Mouse (Mus musculus) monocyte, adult 2 months (primary cell): ENCODE data around the gene Ablim1.
A peak's percentile ranks its signal among the peaks of the same experiment; 100 is the strongest.

Source experiments
- DNase-seq, 2 experiments: peaks; one replicate each; pipeline ENCODE4 v3.0.0; 2022; ENCODE audit warnings: low spot score in 2 of 2, low read depth in 1 of 2

Ablim1 gene

GRCm38 (mm10) chr19:57079606-57079981 is 235.1 kb downstream of the Ablim1 start:
- no peak for DNase-seq

- DNase-seq = no peak
Observed at GRCm38 (mm10) chr19:57078867-57079605, 235.7 kb downstream of the Ablim1 start.

- DNase-seq = no peak
Observed at GRCm38 (mm10) chr19:57077826-57078699, 236.7 kb downstream of the Ablim1 start.

GRCm38 (mm10) chr19:57073450-57073849 is 241.3 kb downstream of the Ablim1 start:
- DNase-seq = no peak

- DNase-seq = no peak
Observed at GRCm38 (mm10) chr19:57072756-57073155, 242.0 kb downstream of the Ablim1 start.

- no peak for DNase-seq
Observed at GRCm38 (mm10) chr19:57067108-57067613, 247.6 kb downstream of the Ablim1 start.

GRCm38 (mm10) chr19:57066313-57066712 is 248.4 kb downstream of the Ablim1 start:
- DNase-seq = peak in 1 of 2 experiments; percentile 5

GRCm38 (mm10) chr19:57062746-57063145 is 252.0 kb downstream of the Ablim1 start:
- DNase-seq = no peak

GRCm38 (mm10) chr19:57059018-57059580 is 255.6 kb downstream of the Ablim1 start:
- no peak for DNase-seq

- no peak for DNase-seq
Observed at GRCm38 (mm10) chr19:57057568-57057967, 257.2 kb downstream of the Ablim1 start.

GRCm38 (mm10) chr19:57055215-57056120 is 259.3 kb downstream of the Ablim1 start:
- no peak for DNase-seq

GRCm38 (mm10) chr19:57052959-57053358 is 261.8 kb downstream of the Ablim1 start:
- no peak for DNase-seq

- no peak for DNase-seq
Observed at GRCm38 (mm10) chr19:57052016-57052415, 262.7 kb downstream of the Ablim1 start.

GRCm38 (mm10) chr19:57049592-57050090 is 265.1 kb downstream of the Ablim1 start:
- no peak for DNase-seq

- no peak for DNase-seq
Observed at GRCm38 (mm10) chr19:57047671-57048320, 266.9 kb downstream of the Ablim1 start.

- no peak for DNase-seq
Observed at GRCm38 (mm10) chr19:57039258-57039657, 275.5 kb downstream of the Ablim1 start.

- DNase-seq = no peak
Observed at GRCm38 (mm10) chr19:57036860-57037259, 277.9 kb downstream of the Ablim1 start.

- no peak for DNase-seq
Observed at GRCm38 (mm10) chr19:57031582-57031981, 283.1 kb downstream of the Ablim1 start.

GRCm38 (mm10) chr19:57029461-57029860 is 285.3 kb downstream of the Ablim1 start:
- DNase-seq = no peak
